Mouse (Mus musculus) ES-E14 (cell line): ENCODE results near the gene Gna15.

Source experiments
- CHD2 ChIP-seq: IDR thresholded peaks from 2 replicates; pipeline ENCODE4 v1.6.1; 2014; ENCODE audit warnings: mild to moderate bottlenecking, low read depth, low read length, inconsistent platforms
- HCFC1 ChIP-seq: IDR thresholded peaks from 2 replicates; pipeline ENCODE4 v1.6.1; 2012; ENCODE audit warnings: low read length, inconsistent platforms, borderline replicate concordance; ENCODE audit not compliant: insufficient read depth
- MAFK ChIP-seq: IDR thresholded peaks from 2 replicates; pipeline ENCODE4 v1.6.1; 2014; ENCODE audit warnings: mild to moderate bottlenecking, low read depth, low read length, inconsistent platforms; ENCODE audit not compliant: insufficient read depth
- ZC3H11A ChIP-seq: IDR thresholded peaks from 2 replicates; pipeline ENCODE4 v1.6.1; 2012; ENCODE audit warnings: low read depth, mild to moderate bottlenecking, inconsistent platforms, low read length, borderline replicate concordance
- ZNF384 ChIP-seq: IDR thresholded peaks from 2 replicates; pipeline ENCODE4 v1.6.1; 2012; ENCODE audit warnings: low read depth, low read length, inconsistent platforms

DNA sequence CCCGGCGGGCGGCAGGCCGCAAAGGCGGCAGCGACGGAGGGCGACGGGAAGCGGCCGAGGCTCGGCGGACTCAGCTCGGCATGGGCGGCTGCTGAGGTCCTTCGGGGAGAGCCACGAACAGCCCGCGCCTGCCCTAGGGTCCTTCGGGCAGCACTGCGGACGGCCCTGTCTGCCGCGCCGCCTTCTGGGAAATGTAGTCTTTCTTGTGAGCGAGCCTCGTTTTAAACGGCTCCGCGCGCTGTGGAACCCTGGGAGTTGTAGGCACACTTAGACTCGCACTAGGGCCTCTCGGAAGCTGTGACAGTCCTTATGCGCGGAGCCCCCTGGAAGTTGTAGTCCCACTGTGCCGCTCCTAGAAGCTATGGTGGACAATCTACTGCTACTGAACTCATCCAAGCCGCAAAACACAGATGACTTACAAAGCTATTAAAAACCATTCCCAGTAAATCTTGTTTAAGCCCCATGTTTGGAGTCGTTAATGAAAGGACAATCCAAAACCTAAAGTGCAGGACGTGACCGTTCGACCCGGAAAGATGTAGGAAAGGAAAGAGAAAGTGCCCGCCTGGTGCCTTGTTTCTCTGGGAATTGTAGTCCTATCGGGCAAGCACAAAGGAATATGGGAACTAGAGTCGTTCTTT, 27.6 kb downstream of the Gna15 start, which contains the start of gene Ncln:
- TF ChIP-seq ZC3H11A, result no peak
- peak; percentile 48; the same call in 1 of the 2 replicates for TF ChIP-seq CHD2
- peak; percentile 97 for TF ChIP-seq HCFC1
- TF ChIP-seq ZNF384, result no peak
- TF ChIP-seq MAFK, result no peak
